Mouse (Mus musculus): ENCODE measurements around the gene Slc23a2.

Gene Slc23a2

GRCm38 (mm10) chr2:132019372-132019811 is 125.5 kb downstream of the Slc23a2 start:
- DNase-seq (ENCODE audit: low spot score), result no peak

- DNase-seq (ENCODE audit: low spot score), result no peak
Observed at GRCm38 (mm10) chr2:132018156-132018555, 126.8 kb downstream of the Slc23a2 start.

GRCm38 (mm10) chr2:132017611-132018010 is 127.3 kb downstream of the Slc23a2 start:
- DNase-seq (ENCODE audit: low spot score), result peak; percentile 53

DNA sequence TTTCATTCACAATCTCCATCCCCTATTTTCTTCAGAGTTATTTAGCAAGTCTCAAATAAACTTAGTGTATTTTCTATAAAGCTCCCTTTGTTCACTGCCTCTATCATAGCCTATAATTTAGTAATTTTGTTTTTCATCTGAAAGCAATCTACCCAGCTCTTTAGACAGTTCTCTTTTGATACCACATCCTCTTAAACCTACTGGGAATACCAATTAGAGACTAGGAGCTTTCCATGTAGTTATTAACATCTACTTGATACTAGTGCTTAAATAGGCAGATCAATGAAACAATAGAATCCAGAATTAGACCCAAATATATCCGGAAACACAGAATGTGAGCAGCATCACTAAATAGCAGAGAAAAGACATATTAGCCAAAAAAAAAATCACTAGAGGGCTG is 128.9 kb downstream of the Slc23a2 start:
- DNase-seq (ENCODE audit: low spot score), result no peak

GRCm38 (mm10) chr2:132013152-132013551 is 131.8 kb downstream of the Slc23a2 start:
- DNase-seq (ENCODE audit: low spot score), result no peak

DNA sequence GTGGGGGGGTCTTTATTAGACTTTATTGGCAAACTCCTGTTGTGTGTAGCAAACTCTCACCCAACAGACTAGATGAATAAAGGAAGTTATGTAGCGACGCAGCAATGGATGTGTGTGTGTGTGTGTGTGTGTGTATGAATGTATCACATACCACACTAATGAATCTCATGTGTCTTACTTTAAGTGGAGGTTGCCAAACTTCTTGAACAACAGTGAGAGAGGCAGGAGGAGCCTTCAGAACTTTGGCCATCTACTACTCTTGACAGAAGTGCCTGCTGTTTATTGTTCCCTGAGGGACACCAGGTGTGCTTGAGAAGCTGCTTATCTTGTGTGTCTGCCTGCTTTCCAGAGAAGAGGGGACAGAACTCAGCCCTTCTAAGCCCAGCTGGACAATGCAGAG is 134.1 kb downstream of the Slc23a2 start:
- DNase-seq (ENCODE audit: low spot score), result no peak

DNA sequence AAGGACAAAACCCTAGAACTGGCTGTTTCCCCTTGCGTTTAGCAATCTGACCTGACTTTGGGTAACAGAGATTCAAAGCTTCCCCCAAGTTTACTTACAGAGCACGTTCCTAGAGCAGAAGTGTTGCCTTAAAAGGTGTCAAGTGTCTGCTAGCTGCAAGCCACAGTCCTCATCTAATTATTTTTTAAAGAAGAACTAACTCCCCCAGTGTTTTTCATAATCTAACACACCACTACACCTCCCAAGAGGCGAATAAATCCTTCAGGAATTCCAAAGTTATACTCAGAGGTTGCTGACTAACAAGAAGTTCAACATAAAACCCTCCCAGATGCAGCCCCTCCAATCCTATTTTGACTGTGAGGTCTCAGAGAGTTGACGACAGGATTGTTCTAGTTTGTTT is 136.7 kb downstream of the Slc23a2 start:
- DNase-seq (ENCODE audit: low spot score), result no peak

GRCm38 (mm10) chr2:132007475-132007819 is 137.5 kb downstream of the Slc23a2 start:
- no peak for DNase-seq (ENCODE audit: low spot score)

DNA sequence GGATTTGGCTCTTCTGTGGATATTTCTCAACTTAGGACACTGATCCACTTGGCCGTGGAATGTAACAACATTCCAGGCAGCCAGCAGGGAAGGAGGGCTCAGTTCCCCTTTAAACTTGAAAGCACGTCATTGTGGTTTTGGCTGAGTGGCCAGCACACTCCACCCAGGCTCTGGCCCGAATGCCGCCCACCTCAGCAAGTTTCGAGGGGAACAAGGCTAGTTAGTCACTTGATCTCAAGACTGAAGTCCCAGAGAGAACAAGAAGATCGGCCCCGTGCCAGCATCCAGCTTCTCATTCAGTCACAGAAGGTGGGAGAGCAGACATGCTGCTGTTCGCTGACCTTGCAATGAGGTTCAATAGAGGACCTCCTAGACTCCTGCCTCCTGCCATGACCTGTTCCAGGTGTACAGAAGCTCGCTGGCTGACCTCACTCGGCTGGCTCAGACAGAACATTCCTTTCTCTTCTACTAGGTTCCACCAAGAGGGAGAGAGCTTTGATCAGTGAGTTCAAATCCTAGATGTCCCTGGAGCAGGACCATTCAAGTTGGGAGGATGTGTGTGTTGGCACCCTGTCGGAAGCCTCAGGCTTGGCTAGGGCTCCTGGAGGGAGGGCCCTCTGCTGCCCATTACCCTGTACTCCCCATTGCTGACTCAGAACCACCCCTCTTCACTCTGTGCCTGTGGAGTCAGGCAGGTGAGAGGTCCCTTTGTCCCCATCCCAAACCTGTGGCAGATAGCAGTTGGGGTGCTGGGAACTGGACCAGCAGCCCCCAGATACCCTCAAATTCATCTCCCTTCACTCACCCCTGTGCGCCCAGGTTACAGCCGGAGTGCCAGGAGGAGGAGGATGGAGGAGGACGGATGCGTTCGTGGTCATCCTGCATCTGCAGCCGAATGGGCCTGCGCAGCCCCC is 138.1 kb downstream of the Slc23a2 start:
- DNase-seq (ENCODE audit: low spot score), result peak; percentile 81

GRCm38 (mm10) chr2:132005445-132005844 is 139.5 kb downstream of the Slc23a2 start:
- DNase-seq (ENCODE audit: low spot score), result no peak

DNA sequence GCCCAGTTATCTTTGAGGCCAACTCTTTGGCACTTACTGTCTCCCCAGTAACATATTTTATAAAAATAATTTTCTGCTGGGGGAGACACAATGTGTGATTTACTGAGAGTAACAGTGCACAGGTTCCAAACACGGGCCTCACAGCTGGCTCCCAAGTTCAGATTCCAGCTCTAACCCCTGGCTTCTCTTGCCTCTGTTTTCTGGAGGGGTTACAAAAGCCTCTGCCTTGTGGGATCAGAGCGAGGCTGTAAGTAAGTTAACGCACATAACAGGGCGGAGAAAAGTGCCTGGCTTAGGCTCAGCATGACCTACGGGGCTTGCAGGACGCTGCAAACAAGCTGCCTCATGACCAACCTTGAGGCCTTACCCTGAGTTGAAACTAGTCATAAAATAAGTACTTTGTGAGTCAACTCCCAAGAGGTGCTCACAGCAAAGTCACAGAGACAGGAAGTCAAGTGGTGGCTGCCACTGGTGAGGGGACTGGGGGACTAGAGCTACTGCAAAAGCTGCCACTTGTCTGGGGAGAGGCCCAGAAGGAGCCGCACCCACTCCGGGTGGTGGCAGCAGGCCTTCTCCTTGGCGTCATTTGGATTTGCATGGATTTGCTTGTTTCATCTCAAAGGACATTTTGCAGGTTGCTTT is 140.3 kb downstream of the Slc23a2 start:
- DNase-seq (ENCODE audit: low spot score), result no peak

DNA sequence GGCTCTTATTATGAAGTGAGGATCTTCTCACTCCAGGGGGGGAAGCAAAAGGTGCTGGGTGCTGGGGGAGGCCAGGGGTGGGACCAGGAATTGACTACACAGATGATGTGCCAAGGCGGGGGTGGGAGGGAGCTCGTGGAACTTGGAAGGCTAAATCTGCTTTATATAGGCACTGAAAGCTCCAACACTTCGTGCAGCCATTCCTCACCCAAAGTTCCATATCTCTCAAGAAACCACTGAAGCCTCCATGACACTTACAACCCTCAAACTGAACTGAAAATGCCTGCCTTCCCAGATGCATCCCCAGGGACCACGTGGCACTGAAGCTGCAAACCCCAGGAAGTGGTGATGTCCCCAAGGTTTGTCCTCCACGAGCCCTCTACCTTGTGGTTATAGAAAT is 141.0 kb downstream of the Slc23a2 start:
- no peak for DNase-seq (ENCODE audit: low spot score)
